Mouse (Mus musculus): ENCODE data around the gene Ccdc84.

GRCm38 (mm10) chr9:44389273-44389672 is 29.1 kb downstream of the Ccdc84 start:
- TF ChIP-seq CTCF (IDR thresholded peaks at IDR 0.05; ENCODE audit: low read depth, low read length) = peak; percentile 69
- no peak for TF ChIP-seq TAL1 (conservative IDR thresholded peaks at IDR 0.05; ENCODE audit: low read depth, low read length)

Measured in G1E (cell line).